Mouse (Mus musculus) liver, postnatal 0 days (tissue): ENCODE measurements around the gene Dbil5.

Source experiments
- CTCF ChIP-seq: sonication (generic); IDR thresholded peaks from 2 replicates; pipeline ENCODE4 v1.5.1; 2016; ENCODE audit warnings: antibody characterized with exemption, low read depth
- EP300 ChIP-seq: IDR thresholded peaks from 2 replicates; pipeline ENCODE4 v1.6.1; 2016; ENCODE audit warnings: antibody characterized with exemption, low read depth, mild to moderate bottlenecking

- TF ChIP-seq CTCF (no peak), EP300 (no peak)
These were observed 37.3 kb upstream of the Dbil5 start for GRCm38 (mm10) chr11:76180146-76180540.
